Mouse (Mus musculus): Measurements from ENCODE around the gene Mapk10. TPM values are rescaled to one million over a fixed set of nuclear protein-coding genes. Genes with fewer than 3 reads are reported as not detected.

Mapk10 gene
- polyA plus RNA-seq, 1 experiment from 2014 or later = 72.0 TPM

DNA sequence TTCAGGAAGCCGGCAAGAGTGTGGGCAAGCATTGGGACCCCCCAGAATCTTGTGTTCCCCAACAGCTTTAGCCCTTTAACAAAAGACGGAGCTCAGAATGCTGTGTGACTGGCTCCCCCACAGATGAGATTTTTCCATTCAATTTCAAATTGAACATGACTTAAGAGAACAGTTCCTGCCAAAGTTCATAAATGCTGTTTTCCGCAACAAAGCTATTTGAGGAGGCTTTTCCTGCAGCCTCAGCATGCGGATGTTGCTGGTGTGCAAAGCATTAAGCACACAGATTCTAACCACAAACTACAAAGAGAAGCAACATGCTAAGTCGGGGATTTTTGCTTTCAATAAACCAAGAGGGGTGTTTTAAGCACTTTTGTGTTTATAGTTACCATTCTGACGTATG, 281.0 kb downstream of the Mapk10 start:
- ATAC-seq (ENCODE audit: low FRiP score, low read depth) = no peak
- 82% methylated on average over 6 of the region's 6 CpGs for WGBS
- no peak overlapping the region for H3K9ac ChIP-seq
- H3K27ac ChIP-seq = no peak overlapping the region
- no peaks in the 10 kb centered on the region for H3K27me3 ChIP-seq (replicated peaks)
- H3K4me3 ChIP-seq = no peak overlapping the region
- H3K9me3 ChIP-seq = no peaks in the 10 kb centered on the region
- H3K4me1 ChIP-seq = no peaks in the 10 kb centered on the region
- H3K4me2 ChIP-seq (replicated peaks) = no peak overlapping the region
- 0 out of 2 replicates have a peak, but pooled peaks cover 4% of the 10 kb centered on the region for H3K36me3 ChIP-seq

DNA sequence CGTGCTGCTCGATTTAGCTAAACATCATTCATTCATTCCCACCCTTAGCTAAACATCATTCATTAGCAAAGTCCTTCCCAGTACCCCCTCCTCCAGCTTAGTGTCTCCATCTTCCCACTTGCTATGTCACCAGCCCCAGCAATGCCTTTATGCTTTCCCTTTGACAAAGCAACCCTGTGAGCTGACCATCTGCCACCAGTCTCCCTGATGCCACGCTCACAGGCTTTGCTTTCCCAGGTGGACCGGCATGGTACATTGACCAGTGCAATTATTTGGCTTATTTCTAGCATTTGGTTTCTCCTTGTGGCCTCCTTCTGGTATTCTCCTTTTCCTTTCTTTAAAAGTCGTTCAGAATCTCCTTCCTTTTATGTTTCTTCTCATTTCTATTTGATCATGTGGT, 284.3 kb downstream of the Mapk10 start:
- H3K9ac ChIP-seq = no peak overlapping the region
- no peaks in the 10 kb centered on the region for H3K4me1 ChIP-seq
- H3K36me3 ChIP-seq = peaks cover 20% of the 10 kb centered on the region; the same call in 1 of the 2 replicates
- no peak overlapping the region for H3K27ac ChIP-seq
- no peaks in the 10 kb centered on the region for H3K27me3 ChIP-seq (replicated peaks)
- H3K4me3 ChIP-seq = no peak overlapping the region
- no peak for ATAC-seq (ENCODE audit: low FRiP score, low read depth)
- H3K4me2 ChIP-seq (replicated peaks) = no peak overlapping the region
- 71% methylated on average over 5 of the region's 5 CpGs for WGBS
- no peaks in the 10 kb centered on the region for H3K9me3 ChIP-seq

DNA sequence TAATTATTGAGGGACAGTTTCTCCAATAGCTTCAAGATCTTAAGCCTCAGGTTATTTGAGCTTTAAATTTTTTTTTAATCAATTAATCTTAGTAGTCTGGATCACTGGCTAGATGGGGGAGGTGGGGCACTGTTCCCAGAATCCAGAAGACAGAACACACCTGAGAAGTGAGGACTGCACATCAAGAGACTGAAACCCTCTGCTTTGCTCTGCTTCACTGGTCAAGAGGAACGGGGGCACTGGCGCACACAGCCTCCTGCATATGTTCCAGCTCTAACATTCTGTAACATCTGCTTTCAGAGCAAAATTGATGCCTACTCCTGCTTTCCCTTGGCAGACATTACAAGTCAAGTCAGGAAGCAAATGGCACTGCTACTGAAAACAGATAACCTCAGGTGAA, 290.9 kb downstream of the Mapk10 start:
- Histone ChIP-seq H3K9ac (no peak overlapping the region), H3K27me3 (replicated peaks) (no peaks in the 10 kb centered on the region), H3K27ac (no peak overlapping the region), H3K4me2 (replicated peaks) (no peak overlapping the region), H3K4me3 (no peak overlapping the region), H3K4me1 (no peaks in the 10 kb centered on the region), H3K9me3 (no peaks in the 10 kb centered on the region), H3K36me3 (peaks cover 16% of the 10 kb centered on the region; the same call in 1 of the 2 replicates)
- ATAC-seq (ENCODE audit: low FRiP score, low read depth) = no peak
- WGBS = 61% methylated on average over 2 of the region's 2 CpGs

DNA sequence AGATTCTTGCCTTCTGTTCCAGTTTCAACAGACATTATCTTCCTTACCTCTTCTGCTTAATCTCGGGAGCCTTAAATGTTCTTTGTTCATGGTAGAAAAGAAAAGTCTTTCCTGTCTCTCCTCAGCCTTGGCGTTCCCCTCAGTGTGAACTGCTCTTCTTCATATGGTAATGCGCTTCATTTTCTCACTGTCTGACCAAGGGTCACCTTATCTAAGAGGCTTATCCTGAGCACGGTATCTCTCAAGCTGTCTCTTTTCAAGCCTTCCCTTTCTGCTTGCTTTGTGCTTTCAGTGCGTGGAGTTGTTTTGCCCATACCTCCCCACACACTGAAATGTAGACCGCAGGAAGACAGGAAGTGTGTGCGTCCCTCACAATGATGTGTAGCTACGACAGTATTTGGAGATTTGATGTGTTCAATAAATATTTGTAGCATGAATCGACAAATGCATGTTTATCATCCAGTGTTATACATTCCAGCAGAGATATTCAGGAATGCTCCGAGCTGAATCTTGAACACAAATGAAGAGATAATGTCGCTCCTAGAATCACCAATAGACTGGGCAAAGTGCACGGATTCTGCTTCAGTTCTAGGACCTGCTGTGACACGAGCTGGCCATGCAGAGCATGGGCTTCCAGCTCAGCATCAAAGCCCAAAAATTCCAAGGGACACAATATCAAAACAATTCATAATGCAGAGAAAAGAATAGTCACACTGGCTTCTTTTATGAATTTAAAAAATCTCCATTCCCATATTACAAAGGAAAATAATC, 305.5 kb downstream of the Mapk10 start:
- no peak overlapping the region for H3K27ac ChIP-seq
- ATAC-seq (ENCODE audit: low FRiP score, low read depth) = no peak

DNA sequence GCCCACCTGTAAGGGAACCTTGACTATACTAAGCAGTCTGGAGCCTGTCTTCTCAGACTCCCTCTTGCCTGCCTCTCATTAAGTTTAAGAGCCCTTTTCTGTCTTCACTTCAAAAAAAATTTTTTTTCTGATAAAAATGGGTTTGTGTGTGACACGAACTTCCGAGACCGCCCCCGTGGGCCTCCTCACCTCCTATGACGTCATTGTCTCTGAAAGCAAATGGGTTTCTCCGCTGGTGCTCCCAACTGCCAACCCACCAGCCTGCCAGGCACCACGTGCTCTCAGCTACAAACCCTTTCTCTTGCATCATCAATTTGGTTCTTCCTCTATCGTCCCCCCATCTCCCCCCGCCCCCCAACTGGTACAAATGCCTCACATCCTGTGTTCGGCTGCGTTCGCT, 307.1 kb downstream of the Mapk10 start:
- H3K4me1 ChIP-seq = no peaks in the 10 kb centered on the region
- ATAC-seq (ENCODE audit: low FRiP score, low read depth) = no peak
- 88% methylated on average over 12 of the region's 12 CpGs for WGBS

More for the DNA sequence above, 305.5 kb downstream of the Mapk10 start:
- Histone ChIP-seq H3K27me3 (replicated peaks) (no peaks in the 10 kb centered on the region), H3K4me2 (replicated peaks) (no peak overlapping the region), H3K36me3 (no peaks in the 10 kb centered on the region), H3K9me3 (no peaks in the 10 kb centered on the region), H3K9ac (no peak overlapping the region), H3K4me1 (no peaks in the 10 kb centered on the region), H3K4me3 (no peak overlapping the region)
- WGBS = 65% methylated on average over 13 of the region's 13 CpGs

DNA sequence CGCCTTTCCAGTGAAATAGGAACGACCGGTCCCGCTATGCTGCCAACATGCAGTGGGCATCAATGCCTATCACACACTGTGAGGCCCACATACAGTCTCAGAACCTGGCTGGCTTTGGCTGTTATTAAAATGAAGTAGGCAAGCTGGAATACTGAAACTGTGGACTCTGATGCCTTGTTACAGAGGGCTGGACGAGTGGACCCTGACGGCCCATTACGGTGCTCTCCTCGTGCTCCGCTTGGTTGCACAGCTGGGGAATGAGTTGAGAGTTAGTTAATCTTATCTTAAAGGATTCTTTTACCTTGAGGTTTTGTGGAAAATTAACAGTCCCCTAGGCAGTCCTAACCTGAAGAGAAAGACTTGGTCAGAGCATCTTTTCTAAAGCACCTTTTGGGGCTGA, 307.6 kb downstream of the Mapk10 start:
- WGBS = 90% methylated on average over 9 of the region's 9 CpGs
- Histone ChIP-seq H3K27me3 (replicated peaks) (no peaks in the 10 kb centered on the region), H3K4me2 (replicated peaks) (no peak overlapping the region), H3K9ac (no peak overlapping the region), H3K4me1 (no peaks in the 10 kb centered on the region), H3K9me3 (no peaks in the 10 kb centered on the region), H3K27ac (no peak overlapping the region), H3K4me3 (no peak overlapping the region), H3K36me3 (no peaks in the 10 kb centered on the region)
- no peak for ATAC-seq (ENCODE audit: low FRiP score, low read depth)

More for the DNA sequence above, 307.1 kb downstream of the Mapk10 start:
- H3K4me3 ChIP-seq = no peak overlapping the region
- no peak overlapping the region for H3K9ac ChIP-seq
- H3K27ac ChIP-seq = no peak overlapping the region
- H3K9me3 ChIP-seq = no peaks in the 10 kb centered on the region
- no peak overlapping the region for H3K4me2 ChIP-seq (replicated peaks)
- H3K36me3 ChIP-seq = no peaks in the 10 kb centered on the region
- no peaks in the 10 kb centered on the region for H3K27me3 ChIP-seq (replicated peaks)

DNA sequence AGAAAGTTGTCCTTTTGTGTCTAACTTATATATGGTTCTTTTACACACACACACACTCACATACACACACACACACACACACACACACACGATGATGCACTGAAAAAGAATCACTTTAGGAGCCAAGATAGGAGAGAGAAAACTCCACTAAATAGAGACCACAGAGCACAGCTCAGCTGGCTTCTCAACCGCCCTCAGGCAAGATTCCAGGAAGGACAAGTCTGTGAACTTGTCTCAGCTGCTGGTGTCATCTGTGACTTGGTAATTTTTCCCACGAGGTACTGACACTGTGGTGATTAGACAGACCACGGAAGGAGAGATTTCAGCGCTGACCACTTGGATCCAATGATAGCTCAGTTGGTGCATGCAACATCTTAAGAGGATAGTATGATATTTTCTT, 310.0 kb downstream of the Mapk10 start:
- no peak for ATAC-seq (ENCODE audit: low FRiP score, low read depth)
- H3K9me3 ChIP-seq = no peaks in the 10 kb centered on the region
- no peak overlapping the region for H3K27ac ChIP-seq
- no peak overlapping the region for H3K4me2 ChIP-seq (replicated peaks)
- no peaks in the 10 kb centered on the region for H3K4me1 ChIP-seq
- no peak overlapping the region for H3K9ac ChIP-seq
- no peaks in the 10 kb centered on the region for H3K27me3 ChIP-seq (replicated peaks)
- H3K36me3 ChIP-seq = no peaks in the 10 kb centered on the region
- 79% methylated on average over 5 of the region's 5 CpGs for WGBS
- no peak overlapping the region for H3K4me3 ChIP-seq

DNA sequence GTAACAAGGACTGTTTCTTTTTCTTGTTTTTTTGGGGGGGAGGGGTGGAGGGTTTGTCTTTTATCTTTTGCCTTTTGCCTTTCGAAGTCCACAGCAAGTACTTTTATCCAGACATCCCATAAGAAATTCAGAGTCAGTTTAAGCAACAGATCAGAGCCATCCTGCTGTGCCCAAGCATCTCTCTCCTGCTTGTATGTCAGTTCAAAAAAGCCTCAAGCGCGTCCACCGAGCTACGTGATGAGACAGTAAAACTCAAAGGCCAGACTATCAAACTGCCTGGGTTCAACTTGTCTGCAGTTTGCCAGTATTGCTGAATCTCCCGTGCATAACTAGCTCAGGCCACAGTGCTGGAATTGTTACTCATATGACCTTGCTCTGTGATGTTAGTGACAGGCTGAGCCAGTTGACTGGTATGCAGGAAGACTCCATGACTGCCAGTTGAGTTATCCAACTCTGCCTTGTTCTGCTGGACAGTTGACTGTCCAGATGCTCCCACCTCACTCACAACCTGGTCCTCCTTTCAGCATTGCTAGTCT, 311.4 kb downstream of the Mapk10 start:
- WGBS = 69% methylated on average over 6 of the region's 6 CpGs
- Histone ChIP-seq H3K27ac (no peak overlapping the region), H3K4me3 (no peak overlapping the region), H3K27me3 (replicated peaks) (no peaks in the 10 kb centered on the region), H3K9ac (no peak overlapping the region), H3K9me3 (no peaks in the 10 kb centered on the region), H3K36me3 (no peaks in the 10 kb centered on the region), H3K4me1 (no peaks in the 10 kb centered on the region), H3K4me2 (replicated peaks) (no peak overlapping the region)
- ATAC-seq (ENCODE audit: low FRiP score, low read depth) = no peak

DNA sequence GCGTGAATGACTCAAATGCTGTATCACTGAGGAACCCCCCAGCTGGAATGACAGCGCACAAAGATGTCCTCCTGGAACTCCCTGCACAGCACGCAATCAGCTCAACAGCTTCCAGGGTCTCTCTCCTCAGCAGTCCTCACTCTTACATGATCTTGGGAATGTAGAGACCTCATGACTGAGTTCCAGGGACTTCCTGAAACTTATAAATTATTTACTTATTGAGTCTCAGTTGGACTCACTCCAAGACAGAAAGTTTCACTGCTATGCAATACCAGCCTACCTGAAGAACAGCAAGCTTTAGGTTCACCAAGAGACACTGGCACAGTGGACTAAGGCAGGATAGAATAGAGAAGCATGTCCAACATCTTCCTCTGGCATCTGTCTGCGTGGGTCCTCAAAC, 312.8 kb downstream of the Mapk10 start:
- H3K36me3 ChIP-seq = no peaks in the 10 kb centered on the region
- H3K4me2 ChIP-seq (replicated peaks) = no peak overlapping the region
- no peaks in the 10 kb centered on the region for H3K27me3 ChIP-seq (replicated peaks)
- 97% methylated on average over 4 of the region's 4 CpGs for WGBS
- no peak overlapping the region for H3K4me3 ChIP-seq
- no peak for ATAC-seq (ENCODE audit: low FRiP score, low read depth)
- H3K4me1 ChIP-seq = no peaks in the 10 kb centered on the region
- no peaks in the 10 kb centered on the region for H3K9me3 ChIP-seq
- H3K9ac ChIP-seq = no peak overlapping the region
- H3K27ac ChIP-seq = no peak overlapping the region

DNA sequence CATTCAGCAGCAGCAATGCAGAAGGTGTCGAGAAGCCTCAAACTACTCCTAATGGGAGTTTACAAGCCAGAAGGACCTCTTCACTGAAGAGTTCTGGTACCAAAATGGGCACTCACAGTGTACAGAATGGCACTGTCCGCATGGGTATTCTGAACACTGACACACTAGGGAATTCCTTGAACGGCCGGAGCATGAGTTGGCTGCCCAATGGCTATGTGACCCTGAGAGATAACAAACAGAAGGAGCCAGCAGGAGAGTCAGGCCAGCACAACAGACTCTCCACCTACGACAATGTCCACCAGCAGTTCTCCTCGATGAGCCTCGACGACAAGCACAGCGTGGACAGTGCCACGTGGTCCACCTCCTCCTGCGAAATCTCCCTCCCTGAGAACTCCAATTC, 318.9 kb downstream of the Mapk10 start:
- H3K9ac ChIP-seq = no peak overlapping the region
- no peak for ATAC-seq (ENCODE audit: low FRiP score, low read depth)
- no peaks in the 10 kb centered on the region for H3K4me1 ChIP-seq
- no peak overlapping the region for H3K27ac ChIP-seq
- no peak overlapping the region for H3K4me2 ChIP-seq (replicated peaks)
- no peaks in the 10 kb centered on the region for H3K27me3 ChIP-seq (replicated peaks)
- 95% methylated on average over 11 of the region's 11 CpGs for WGBS
- H3K4me3 ChIP-seq = no peak overlapping the region
- H3K9me3 ChIP-seq = no peaks in the 10 kb centered on the region
- no peaks in the 10 kb centered on the region for H3K36me3 ChIP-seq

DNA sequence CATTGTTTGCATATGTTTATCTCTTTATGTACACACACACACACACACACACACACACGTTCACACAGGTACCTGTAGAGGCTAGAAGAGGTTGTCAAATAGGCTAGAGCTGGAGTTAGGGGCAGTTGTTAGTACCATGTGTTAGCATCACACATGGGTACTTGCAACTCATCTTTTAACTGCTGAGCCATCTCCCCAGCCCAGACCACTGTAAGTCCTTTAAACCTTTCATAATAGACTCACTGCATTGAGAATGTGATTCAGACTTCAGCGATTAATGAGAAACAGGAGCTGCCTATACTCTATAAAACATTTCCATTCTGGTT, 322.0 kb downstream of the Mapk10 start:
- ATAC-seq (ENCODE audit: low FRiP score, low read depth) = 0 out of 2 replicates have a peak, but pooled peaks have one; percentile 21
- H3K4me3 ChIP-seq = no peak overlapping the region
- H3K27ac ChIP-seq = no peak overlapping the region
- H3K9ac ChIP-seq = no peak overlapping the region
- no peak overlapping the region for H3K4me2 ChIP-seq (replicated peaks)
- no peaks in the 10 kb centered on the region for H3K36me3 ChIP-seq
- no peaks in the 10 kb centered on the region for H3K4me1 ChIP-seq
- no peaks in the 10 kb centered on the region for H3K9me3 ChIP-seq
- H3K27me3 ChIP-seq (replicated peaks) = no peaks in the 10 kb centered on the region
- WGBS = 80% methylated on average over 2 of the region's 2 CpGs

DNA sequence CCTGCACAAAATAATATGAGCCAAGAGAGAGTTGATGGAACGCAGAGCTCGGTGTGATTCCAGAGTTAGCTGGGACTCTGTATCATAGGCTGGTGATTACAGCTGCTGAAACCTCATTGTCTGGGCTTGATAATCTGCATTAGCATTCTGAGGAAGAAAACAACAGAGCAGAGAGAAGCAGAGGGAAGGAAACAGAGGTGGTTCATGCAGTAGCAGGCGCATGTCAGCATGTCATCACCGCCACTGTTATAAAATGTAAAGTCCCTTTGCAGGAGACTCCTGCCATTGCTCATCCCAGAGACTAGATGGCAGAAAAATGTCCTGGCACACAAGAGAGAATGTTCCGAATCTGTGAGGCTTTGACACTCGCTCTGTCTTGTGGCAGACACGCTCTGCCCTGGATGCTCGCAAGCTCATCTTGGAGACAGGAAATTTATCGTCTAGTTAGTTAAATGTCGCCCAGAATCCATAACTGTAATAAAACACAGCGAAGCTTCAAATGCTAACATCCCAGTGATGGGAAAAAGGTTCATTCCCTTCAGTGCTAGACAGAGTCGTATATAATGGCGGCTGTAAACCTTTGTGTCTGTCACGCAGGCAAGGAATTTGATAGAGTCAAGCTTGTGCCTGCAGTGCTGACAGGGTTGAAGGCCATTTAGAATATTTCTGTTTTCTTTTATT, 322.5 kb downstream of the Mapk10 start:
- Histone ChIP-seq H3K9me3 (no peaks in the 10 kb centered on the region), H3K9ac (no peak overlapping the region), H3K36me3 (no peaks in the 10 kb centered on the region), H3K4me1 (no peaks in the 10 kb centered on the region), H3K27me3 (replicated peaks) (no peaks in the 10 kb centered on the region), H3K4me3 (no peak overlapping the region), H3K27ac (no peak overlapping the region), H3K4me2 (replicated peaks) (0 out of 2 replicates have a peak overlapping the region, but pooled peaks have one; percentile 4)
- 63% methylated on average over 14 of the region's 14 CpGs for WGBS
- ATAC-seq (ENCODE audit: low FRiP score, low read depth) = peak; percentile 61; the same call in 1 of the 2 replicates
